Mouse (Mus musculus) heart, adult 18-20 months (tissue): ENCODE results near the gene Gpr25. TPM values are rescaled to one million over a fixed set of nuclear protein-coding genes. Genes with fewer than 3 reads are reported as not detected.

Source experiments
- DNase-seq, 2 experiments: peaks; one replicate each; pipeline ENCODE4 v3.0.0; 2021 to 2022; ENCODE audit warnings: mixed read lengths in 1 of 2
- long read RNA-seq, 2 experiments: library from polyadenylated mRNA; stranded (forward); transcript quantifications; one replicate each; pipeline ENCODE4 v2.0.0; 2021
- total RNA-seq, 2 experiments: library from RNA; stranded (reverse); gene quantifications; 2 replicates each; pipeline ENCODE4 v1.2.3; 2021

The Gpr25 gene
- total RNA-seq = not detected
- long read RNA-seq, experiment 1 = 0 reads
- long read RNA-seq, experiment 2 = 0 reads

DNA sequence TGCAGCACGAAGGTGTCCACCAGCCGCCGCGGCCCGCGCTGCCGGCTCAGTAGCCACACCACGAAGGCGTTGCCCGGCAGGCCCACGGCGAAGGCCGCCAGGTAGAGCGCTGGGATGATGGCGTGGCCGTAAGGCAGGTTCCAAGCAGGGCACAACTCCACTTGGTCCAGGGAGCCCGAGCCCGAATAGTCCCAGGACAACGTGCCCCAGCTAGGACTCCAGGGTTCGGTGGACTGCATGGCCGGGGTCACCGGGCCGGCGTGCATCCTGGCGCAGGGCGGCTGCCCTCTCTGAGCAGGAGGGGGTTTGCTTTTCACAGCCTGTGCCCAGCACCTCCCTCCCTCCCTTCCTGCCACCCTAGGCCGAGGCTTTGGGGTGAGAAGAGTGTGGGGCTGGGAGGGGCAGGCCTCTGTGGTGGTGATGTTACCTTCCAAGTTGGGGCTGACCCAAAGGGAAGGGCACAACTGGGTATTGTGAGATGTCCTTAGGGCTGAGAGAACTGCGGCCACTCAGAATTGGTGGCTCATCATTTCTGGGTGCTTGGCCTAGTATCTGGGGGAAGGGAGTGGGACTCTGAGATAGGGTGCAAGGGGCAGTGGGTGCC lies at the start of gene Gpr25:
Gene Gpr25 (minus strand): TSS at position 239 of the 604 bp plus-strand sequence.
- DNase-seq = no peak

DNA sequence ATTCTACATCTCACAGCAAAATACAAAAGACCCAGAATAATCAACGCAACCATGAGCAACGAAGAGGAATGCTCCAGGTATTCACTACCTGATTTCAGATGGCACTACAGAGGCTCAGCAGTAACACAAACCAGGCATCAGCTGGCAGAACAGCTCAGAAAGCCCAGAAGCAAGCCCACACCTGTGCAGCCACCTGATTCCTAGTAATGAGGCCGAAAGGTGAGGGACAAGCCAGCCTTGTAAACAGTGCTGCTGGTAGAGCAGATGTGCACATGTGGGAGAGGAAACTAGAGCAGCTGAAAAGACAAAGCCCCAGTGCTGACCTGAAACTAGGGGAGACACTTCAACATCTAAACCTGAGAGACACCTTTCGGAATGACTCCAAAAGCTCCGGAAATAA lies 48.5 kb upstream of the Gpr25 start:
- no peak for DNase-seq

DNA sequence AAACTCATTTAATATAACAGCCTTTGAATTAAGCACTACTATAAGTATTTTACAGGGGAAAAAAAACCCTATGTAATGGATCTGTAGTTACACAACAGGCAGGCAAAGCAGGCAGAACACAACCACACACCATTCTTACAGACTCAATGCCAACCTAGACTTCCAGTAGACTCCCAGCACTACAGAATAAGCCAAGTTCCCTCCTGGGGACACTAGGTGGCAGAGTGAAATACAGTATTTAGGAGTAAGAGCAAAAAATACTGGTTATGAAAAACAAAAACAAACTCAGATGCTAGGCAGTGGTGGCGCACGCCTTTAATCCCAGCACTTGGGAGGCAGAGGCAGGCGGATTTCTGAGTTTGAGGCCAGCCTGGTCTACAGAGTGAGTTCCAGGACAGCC lies 45.8 kb upstream of the Gpr25 start:
- DNase-seq = peak; percentile 35 to 66

DNA sequence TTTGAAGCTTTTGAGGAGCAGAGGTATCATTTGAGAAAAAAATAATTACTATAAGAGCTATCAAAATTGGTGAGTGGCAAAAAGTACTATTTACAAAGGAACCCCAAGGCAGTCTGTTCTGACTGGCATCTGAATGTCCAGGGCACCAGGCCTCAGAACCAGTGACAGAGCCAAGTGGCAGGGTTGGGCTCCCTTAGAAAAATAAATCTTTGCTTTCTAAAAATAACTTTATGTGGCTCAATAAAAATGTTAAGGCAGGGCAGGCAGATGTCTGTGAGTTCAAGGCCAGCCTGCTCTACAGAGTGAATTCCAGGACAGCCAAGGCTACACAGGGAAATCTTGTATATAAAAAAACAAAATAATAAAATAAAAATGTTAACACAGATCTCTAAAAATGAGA lies 33.3 kb upstream of the Gpr25 start:
- no peak for DNase-seq

DNA sequence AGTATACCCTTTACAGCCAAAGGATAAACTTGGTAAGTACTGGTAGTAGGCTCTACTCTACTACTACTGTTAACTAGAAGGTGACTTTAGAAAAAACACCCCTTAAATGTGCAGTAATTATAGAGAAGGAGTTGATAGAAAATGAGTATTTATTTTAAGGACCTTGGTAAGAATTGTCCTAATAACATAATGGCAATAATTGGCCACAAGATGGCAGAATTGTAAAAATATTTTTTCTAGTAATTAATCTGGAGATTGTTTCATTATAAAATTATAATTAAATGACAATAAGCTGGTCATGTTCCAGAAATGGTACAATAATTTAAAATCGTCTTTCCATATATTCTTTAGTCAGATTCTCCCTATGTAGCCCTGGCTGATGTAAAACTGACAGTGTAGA lies 29.1 kb upstream of the Gpr25 start:
- DNase-seq = no peak

DNA sequence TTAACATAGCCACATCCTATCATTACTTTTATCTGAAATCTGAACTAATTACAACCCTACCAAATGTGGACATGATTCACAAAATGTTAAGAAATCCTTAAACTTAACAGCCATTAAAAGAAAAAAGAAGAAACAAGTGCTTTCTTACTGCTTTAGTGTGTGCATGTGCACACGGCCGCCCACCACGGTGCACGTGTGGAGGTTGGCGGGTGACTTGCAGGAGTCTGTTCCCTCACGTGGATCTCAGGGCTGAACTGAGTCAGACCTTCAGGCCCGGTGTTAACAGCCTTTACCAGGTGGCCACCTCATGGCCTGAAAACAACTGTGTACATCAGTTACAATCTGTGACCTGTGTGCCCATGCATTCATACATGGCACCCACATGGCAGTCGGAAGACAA lies 16.7 kb upstream of the Gpr25 start:
- DNase-seq = no peak

DNA sequence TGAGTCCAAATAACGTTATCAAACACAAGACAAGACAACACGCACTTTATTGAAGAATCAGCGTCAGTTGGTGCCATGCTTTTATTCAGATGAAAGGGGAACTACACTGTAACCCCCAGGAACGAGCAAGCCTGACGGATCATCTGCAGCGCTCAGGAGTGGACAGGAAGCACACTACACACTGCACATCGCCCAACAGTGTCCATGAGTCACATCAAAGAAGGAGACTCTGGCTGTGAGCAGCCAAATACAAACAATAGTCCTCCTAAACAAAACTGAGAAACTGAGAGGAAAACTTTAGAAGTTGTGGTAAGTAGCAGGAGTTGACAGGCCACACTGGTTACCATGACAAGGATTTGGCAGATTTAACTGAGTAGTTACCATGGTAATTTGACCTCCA lies 7.6 kb upstream of the Gpr25 start:
- no peak for DNase-seq

DNA sequence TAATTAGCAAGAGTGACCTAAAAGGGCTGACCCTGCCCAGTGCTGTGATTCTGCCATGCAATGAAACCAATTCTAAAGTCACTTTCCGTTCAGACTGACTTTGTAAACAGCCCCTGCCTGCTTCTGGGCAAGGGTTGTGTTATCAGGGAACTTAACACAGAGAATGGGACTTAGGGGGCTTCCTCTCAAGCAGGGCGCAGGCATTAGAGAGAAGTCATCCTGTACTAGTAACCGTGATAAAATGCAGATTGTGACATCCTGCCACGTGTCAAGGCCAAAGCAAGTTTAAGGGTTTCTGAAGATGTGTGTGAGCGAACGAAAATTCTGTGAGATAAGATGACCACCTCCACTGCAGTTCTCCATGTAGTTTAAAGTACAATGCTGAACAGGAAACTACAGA lies 5.5 kb upstream of the Gpr25 start:
- DNase-seq = no peak

DNA sequence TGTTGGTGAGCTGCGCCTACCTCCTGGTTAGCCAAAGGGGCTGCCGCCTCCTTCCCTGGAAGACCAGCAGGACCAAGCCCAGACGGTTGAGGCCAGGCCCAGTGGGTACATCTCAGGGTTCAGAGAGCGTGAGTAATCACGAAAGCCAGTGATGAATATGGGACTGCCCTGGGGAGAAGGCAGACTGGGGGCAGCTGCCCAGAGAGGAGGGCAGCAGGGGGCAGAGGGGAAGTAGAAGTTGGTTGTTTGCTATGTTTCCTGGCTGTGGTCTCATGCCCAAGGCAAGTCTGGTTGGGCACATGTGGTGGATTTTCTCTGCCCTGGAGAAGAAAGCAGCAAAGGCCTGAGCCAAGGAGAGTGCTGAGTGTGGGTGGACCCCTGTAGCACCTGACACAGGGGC lies 2.7 kb upstream of the Gpr25 start:
- DNase-seq = no peak

DNA sequence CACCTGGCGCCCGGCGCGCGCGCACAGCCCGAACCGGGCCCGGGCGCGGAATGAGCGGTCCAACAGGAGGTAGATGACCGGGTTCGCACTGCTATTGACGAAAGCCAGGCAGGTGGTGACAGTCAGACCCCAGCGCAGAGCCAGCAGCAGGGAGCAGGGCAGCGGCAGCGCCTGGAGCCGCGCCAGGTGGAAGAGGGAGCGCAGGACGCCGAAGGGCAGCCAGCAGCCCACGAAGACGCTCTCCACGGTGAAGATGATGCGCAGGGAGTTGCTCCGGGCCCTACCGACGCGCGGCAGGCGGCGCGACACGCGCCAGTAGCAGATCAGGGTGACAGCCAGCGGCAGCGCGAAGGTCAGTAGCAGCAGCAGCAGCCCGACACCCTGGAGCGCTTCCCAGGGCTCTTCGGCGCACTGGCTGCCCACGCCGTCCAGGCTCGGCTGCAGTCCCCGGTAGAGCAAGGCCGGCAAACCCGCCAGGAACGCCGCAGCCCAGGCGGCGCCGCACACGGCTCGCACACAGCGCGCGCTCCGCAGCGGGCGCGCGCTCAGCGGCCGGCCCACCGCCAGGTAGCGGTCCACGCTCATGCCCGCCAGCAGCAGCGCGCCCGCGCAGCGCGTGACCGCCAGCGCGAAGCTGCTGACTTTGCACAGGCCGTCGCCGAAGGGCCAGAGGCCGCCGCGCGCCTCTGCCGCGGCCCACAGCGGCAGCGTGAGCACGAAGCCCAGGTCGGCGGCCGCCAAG lies 609 bp downstream of the Gpr25 start:
- DNase-seq = peak; percentile 55 to 66

DNA sequence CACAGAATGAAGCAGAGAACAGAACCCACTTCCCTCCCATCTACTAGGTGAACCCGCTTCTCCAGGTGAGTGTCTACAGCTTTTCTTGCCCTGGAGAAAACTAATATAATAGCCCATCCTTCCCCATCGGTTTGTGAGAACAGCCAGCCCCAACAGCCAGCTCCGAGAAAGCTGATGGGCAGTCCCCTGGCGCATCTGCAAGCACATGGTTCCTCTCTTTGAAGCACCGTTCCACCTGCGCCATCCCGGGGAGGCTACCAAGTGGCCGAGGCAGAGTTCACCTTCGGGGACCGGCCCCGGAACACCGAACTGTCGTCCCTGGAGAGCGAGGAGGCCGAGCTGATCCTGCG lies 1.2 kb downstream of the Gpr25 start:
- peak in 1 of 2 experiments; percentile 4 for DNase-seq

DNA sequence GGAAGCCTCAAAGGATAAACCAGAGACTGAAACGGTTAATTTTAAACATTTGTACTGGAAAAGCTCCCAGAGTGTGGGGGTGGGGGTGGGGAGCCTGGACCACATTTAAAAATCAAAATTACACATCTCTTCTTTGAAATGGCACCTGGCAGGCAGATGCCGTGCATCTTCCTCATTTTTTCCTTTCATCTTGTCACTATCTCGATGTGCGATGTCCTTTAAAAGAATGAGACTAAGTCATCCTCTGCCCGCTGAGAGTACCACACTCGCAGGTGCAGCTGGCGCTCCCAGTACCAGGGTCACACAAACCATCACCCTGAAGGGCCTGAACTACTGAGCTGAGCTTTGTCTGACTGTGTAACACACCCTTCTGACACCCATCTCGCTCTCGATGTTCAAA lies 2.2 kb downstream of the Gpr25 start:
- DNase-seq = no peak

DNA sequence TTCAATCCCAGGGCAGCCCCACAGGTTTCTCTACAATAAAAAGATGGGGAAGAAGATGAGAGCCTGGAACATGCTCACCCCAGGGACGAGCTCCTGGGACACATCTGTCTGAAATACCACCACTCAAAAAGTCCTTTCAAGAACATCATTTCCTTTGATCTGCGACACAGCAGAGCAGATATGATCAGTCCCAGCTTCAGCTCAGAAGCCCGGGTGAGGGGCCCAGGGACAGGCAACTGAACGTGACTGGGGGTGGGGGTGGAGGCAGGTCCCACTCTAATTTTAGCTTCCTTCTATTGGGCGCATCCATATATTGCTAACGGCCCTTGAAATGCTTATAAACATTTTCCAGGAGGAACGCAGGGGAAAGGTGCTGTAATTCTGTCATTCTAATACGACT lies 5.0 kb downstream of the Gpr25 start:
- no peak for DNase-seq

DNA sequence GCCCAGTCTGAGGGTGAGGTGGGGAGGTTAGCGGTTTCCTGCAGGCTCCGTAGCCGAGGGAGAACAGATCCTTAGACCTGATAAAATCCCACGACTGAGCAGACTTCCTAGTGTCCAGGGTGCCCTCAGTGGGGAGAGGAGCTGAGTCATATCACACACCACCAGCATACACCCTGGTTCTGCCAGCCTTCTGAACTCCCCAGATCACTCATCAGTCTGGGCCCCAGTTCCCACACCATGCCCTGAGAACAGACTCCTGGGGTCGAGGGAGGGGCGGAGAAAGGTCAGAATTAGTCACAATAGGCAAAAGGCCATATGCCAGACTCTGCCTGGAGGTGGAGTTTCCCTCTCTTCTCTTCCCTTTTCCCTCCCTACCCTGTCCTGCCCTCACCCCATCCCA lies 5.5 kb downstream of the Gpr25 start:
- DNase-seq = no peak

DNA sequence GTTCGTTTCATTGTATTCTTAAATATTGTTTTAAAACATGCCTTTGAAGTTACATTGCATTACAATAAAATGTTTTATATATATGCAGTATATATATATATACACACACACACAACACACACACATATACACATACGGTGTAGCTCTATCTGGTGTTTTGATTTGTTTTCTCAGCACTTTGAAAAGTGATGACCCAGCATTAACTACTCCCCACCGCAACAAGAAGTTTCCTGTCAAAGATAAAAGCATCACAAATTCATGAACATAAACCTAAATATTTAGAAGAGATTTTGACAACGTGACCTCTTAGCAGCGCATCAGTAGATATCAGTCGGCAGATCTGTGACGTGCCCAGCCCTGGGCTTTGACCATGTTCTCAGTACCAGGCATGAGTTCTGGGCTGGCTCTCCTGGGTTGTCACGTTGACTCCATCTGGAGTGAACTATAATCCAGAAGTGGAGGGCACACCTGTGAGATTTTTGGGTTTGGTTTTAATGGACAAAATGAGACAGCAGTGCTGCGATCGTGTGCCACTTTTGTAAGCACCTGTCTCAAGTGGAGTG lies 6.1 kb downstream of the Gpr25 start:
- no peak for DNase-seq

DNA sequence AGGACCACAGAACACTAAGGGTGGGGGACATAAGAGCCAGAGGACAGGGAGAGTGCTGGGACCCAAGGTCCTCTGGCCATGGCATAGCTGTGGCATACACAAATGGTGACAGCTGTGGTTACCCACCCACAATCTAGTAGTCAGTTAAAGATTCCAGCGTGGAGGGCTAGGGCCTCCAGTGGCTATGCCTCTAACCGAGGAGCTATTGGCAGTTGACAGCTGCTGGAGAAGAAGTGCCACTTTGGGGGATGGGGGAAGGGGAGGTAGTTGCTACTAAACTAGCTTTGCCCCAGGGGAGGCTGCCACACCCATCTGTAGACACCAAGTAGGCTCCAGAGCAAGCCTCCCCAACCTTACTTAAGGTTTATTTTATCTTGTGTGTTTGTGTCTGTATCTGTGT lies 7.2 kb downstream of the Gpr25 start:
- no peak for DNase-seq

DNA sequence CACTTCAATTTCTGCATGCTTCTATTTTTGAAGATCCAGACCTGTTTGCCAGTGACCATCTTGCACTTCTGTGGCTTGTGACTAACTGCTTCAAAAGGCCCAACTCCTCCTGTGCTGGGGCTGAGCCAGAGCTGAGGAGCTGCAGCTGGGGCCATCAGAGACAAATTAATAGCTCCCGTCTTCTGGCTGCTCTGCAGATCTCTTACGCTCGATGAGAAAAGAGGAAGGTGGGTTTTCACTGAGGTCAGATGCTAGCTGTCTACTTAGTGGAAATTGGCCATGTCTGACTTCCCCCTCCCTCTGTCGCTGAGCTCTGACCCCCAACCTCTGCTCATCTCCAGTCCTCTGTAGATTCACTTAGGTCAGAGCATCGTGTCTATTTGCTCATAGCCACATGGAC lies 11.0 kb downstream of the Gpr25 start:
- no peak for DNase-seq

DNA sequence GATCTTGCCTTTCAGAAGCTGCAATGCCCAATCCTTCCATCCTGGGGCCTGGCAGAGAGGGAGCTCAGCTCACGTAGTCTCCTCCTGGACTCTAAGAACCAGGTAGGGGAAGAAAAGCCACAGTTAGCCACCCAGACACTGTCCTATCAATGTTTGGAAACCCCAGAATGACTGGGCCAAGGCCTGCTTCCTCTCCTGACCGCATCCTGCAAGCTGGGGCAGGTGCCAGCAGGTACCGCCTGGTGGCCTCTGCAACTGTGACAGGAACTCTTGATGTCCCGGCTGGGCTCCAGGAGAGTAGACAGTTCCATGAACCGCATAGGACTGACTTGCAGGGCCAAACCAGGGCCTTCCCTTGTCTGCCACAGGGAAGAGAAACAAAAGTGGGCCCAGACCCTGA lies 13.3 kb downstream of the Gpr25 start:
- no peak for DNase-seq

DNA sequence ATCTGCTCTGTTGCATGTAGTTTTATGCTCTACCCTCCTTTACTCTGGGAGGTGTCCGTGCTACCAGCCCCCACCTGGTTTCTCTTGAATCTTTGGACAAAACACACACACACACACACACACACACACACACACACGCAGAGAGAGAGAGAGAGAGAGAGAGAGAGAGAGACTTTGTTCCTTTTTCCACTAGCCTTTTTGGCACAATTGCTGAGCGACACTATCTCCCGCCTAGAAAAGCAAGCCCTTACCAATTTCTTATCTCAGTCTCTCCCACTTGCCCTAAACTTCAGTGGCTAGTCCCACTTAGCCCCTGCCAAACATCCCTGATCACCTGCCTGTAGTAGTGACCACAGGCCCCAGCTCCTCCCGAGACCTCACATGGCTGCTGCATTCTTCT lies 16.2 kb downstream of the Gpr25 start:
- DNase-seq = no peak

DNA sequence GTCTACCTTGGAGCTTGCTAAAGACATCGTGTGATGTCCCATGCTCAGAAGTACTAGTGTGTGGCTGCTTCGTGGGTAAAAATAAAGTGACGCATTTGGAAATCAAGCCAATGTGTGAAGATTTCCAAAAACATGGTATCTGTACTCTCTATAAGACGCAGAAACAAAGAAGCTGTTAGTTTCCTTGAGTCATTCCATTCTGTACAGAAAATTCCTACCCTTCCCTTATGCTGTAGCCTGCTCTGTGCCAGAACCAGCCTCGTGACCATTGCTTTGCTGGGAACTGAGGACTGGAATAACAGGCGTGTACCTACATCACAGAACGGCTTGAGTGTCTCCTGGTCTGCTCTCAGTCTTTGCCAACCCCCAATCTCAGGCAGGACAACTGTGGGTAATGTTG lies 18.9 kb downstream of the Gpr25 start:
- DNase-seq = no peak

DNA sequence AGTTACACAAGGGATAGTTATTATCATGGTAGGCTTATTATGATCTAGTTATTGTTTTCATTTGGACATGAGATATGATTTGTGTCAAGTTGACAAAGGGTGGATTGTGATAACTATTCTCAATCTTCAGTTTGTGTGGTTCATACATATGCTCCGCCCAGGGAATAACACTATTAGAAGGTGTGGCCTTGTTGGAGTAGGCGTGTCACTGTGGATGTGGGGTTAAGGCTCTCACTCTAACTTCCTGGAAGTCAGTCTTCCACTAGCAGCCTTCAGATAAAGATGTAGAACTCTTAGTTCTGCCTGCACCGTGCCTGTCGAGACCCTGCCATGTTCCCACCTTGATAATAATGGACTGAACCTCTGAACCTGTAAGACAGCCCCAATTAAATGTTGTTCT lies 22.2 kb downstream of the Gpr25 start:
- DNase-seq = no peak

DNA sequence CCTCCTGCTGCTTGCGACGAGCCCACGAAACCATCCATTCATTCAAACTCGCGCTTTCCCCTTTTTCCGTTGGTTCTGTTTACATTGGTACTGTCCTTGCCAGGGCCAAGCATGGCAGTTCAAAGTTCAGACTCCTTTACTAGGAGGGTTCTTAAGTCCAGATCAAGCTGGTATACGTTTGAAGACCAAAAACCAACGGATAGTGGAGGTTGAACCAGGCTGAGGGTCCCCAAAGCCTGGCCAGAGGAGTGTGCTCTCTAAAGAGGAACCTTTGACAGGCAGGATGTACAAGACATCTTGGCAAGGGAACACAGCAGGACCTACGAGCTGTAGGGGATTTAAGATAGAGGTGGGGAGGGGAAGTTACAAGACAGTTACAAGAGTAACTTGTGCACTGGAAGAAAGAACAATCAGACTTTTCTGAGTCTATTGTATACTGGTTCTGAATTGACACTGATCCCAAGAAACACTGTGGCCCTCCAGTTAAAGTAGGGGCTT lies 26.0 kb downstream of the Gpr25 start:
- no peak for DNase-seq

DNA sequence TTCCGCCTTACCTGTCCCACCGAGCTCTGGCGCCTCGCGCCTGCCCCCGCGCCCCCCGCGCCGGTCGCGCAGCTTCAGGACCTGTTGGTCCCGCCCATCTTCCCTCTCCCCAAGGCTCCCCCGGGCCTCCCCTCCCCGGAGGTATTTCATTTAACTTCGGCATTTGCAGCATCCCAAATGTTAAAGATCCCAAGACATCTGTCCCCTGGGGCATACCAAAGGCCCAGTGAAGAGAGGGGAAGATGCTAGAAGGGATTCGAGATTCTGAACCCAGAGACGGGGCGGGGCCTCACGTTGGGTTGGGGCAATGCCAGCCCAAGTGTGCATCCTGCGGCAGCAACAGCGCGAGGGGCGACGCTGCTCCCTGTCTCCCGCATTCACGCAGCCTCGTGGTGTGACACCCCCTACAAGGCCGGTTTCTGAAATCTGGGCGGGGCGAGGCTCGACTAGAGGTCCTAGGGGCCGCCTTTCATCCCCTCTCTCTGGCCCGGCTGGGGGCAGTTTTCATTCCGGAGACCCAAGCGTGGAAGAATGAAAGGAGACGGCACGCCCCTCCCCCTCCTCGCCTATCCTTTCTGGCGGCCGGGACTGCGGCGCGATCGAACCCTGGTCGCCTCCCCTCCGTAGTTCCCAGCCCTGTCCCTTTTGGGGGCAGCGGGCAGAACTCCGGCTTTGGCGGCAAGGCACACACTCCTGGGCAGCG lies 26.6 kb downstream of the Gpr25 start, which contains the start of gene Inava:
Gene Inava (minus strand): TSS at position 373 of the 703 bp plus-strand sequence.
- DNase-seq = peak in 1 of 2 experiments; percentile 15
